ENCODE assay signal across 14 mouse cellular contexts in genomic region chr6:113027446-113027845, GRCm38 (mm10). TPM values are rescaled to one million over a fixed set of nuclear protein-coding genes. Genes with fewer than 3 reads are reported as not detected.
DNase-seq lines count a peak whose midpoint lies in the region; ATAC-seq lines count a peak whose summit lies in the region.
"Had no signal": no experiment of that assay in that cellular context is flagged by ENCODE, and none has a peak within 500 bp of the region (broad histone marks: within the 10 kb centered on the region; RNA-seq: fewer than 3 reads in every experiment).

No protein-coding gene starts in this region.

- H3K4me1 ChIP-seq in forebrain, embryonic 11.5 days (replicated peaks; ENCODE audit: control insufficient read depth, insufficient read depth, low read length) = peaks cover 14% of the 10 kb centered on the region; the same call in 1 of the 2 replicates
- peaks cover 21% of the 10 kb centered on the region for H3K4me1 ChIP-seq in forebrain, embryonic 13.5 days
- H3K4me1 ChIP-seq in midbrain, embryonic 10.5 days = peaks cover 58% of the 10 kb centered on the region
- peaks cover 16% of the 10 kb centered on the region for H3K4me1 ChIP-seq in midbrain, embryonic 14.5 days (ENCODE audit: control insufficient read depth, insufficient read depth, low read length)
- peaks cover 7% of the 10 kb centered on the region; the same call in 1 of the 2 replicates for H3K4me1 ChIP-seq in neural tube, embryonic 13.5 days (replicated peaks)

- H3K4me3 ChIP-seq in forebrain, embryonic 11.5 days (ENCODE audit: low read depth, low read length) = no peak overlapping the region
- no peak overlapping the region for H3K4me3 ChIP-seq in forebrain, embryonic 13.5 days
- H3K4me3 ChIP-seq in midbrain, embryonic 10.5 days = no peak overlapping the region
- no peak overlapping the region for H3K4me3 ChIP-seq in midbrain, embryonic 14.5 days (replicated peaks; ENCODE audit: low read depth, low read length)
- no peak overlapping the region for H3K4me3 ChIP-seq in neural tube, embryonic 13.5 days
- H3K4me3 ChIP-seq: gastrocnemius, adult 2 months had no signal

- peak; percentile 35 for ATAC-seq in forebrain, embryonic 11.5 days (replicated peaks; ENCODE audit: low FRiP score)
- no peak for ATAC-seq in forebrain, embryonic 13.5 days
- no peak for ATAC-seq in midbrain, embryonic 14.5 days (ENCODE audit: low FRiP score, low TSS enrichment)
- ATAC-seq in neural tube, embryonic 13.5 days (ENCODE audit: low read depth) = no peak
- ATAC-seq: forebrain, postnatal 0 days had no signal

- H3K4me2 ChIP-seq in forebrain, embryonic 11.5 days (ENCODE audit: low read depth, low read length, severe bottlenecking) = no peak overlapping the region
- no peak overlapping the region for H3K4me2 ChIP-seq in forebrain, embryonic 13.5 days
- H3K4me2 ChIP-seq in midbrain, embryonic 14.5 days (ENCODE audit: low read length) = no peak overlapping the region
- no peak overlapping the region for H3K4me2 ChIP-seq in neural tube, embryonic 13.5 days

- no peaks in the 10 kb centered on the region for H3K9me3 ChIP-seq in forebrain, embryonic 11.5 days (ENCODE audit: control insufficient read depth, low read length)
- no peaks in the 10 kb centered on the region for H3K9me3 ChIP-seq in forebrain, embryonic 13.5 days (replicated peaks)
- no peaks in the 10 kb centered on the region for H3K9me3 ChIP-seq in midbrain, embryonic 10.5 days (replicated peaks)
- no peaks in the 10 kb centered on the region for H3K9me3 ChIP-seq in midbrain, embryonic 14.5 days (ENCODE audit: control insufficient read depth, low read length)
- H3K9me3 ChIP-seq in neural tube, embryonic 13.5 days = no peaks in the 10 kb centered on the region

- no peak overlapping the region for H3K9ac ChIP-seq in forebrain, embryonic 11.5 days (ENCODE audit: low read length)
- no peak overlapping the region for H3K9ac ChIP-seq in forebrain, embryonic 13.5 days
- H3K9ac ChIP-seq in midbrain, embryonic 14.5 days (replicated peaks; ENCODE audit: low read length) = no peak overlapping the region
- no peak overlapping the region for H3K9ac ChIP-seq in neural tube, embryonic 13.5 days
- H3K9ac ChIP-seq: forebrain, postnatal 0 days had no signal

- no peak for DNase-seq in forebrain, embryonic 11.5 days (ENCODE audit: low spot score)
- DNase-seq in midbrain, embryonic 10.5 days (ENCODE audit: low spot score) = peak; percentile 64
- no peak for DNase-seq in midbrain, embryonic 14.5 days
- peak; percentile 58 for DNase-seq in embryo, embryonic 9.5 days (ENCODE audit: extremely low spot score)
- DNase-seq in cerebellum, adult 9-11 months = no peak
- no peak for DNase-seq in spleen, adult 12 weeks (ENCODE audit: low spot score)
- DNase-seq: cerebellum, postnatal 25 days; forebrain, postnatal 0 days; gastrocnemius, adult 2 months; layer of hippocampus, postnatal 36 days; liver; lung, adult 18-20 months had no signal

- 11% methylated on average over 2 of the region's 2 CpGs for WGBS in forebrain, embryonic 11.5 days
- 9% methylated on average over 2 of the region's 2 CpGs for WGBS in forebrain, embryonic 13.5 days
- 17% methylated on average over 2 of the region's 2 CpGs for WGBS in midbrain, embryonic 10.5 days
- 7% methylated on average over 2 of the region's 2 CpGs for WGBS in midbrain, embryonic 14.5 days
- WGBS in neural tube, embryonic 13.5 days = 9% methylated on average over 2 of the region's 2 CpGs

- no peaks in the 10 kb centered on the region for H3K36me3 ChIP-seq in forebrain, embryonic 11.5 days (ENCODE audit: control insufficient read depth, insufficient read depth, low read length)
- no peaks in the 10 kb centered on the region for H3K36me3 ChIP-seq in forebrain, embryonic 13.5 days (ENCODE audit: poor library complexity, severe bottlenecking)
- no peaks in the 10 kb centered on the region for H3K36me3 ChIP-seq in midbrain, embryonic 10.5 days
- no peaks in the 10 kb centered on the region for H3K36me3 ChIP-seq in midbrain, embryonic 14.5 days (ENCODE audit: control insufficient read depth, insufficient read depth, low read length)
- no peaks in the 10 kb centered on the region for H3K36me3 ChIP-seq in neural tube, embryonic 13.5 days

- H3K27me3 ChIP-seq in forebrain, embryonic 11.5 days (ENCODE audit: control insufficient read depth, insufficient read depth, low read length) = no peaks in the 10 kb centered on the region
- no peaks in the 10 kb centered on the region for H3K27me3 ChIP-seq in forebrain, embryonic 13.5 days
- H3K27me3 ChIP-seq in midbrain, embryonic 10.5 days (ENCODE audit: low read depth, poor library complexity, severe bottlenecking) = peaks cover 20% of the 10 kb centered on the region
- H3K27me3 ChIP-seq in midbrain, embryonic 14.5 days (ENCODE audit: control insufficient read depth, insufficient read depth, low read length) = no peaks in the 10 kb centered on the region
- H3K27me3 ChIP-seq in neural tube, embryonic 13.5 days = no peaks in the 10 kb centered on the region

- H3K27ac ChIP-seq in forebrain, embryonic 11.5 days (ENCODE audit: low read depth, low read length) = 0 out of 2 replicates have a peak overlapping the region, but pooled peaks have one; percentile 1
- H3K27ac ChIP-seq in forebrain, embryonic 13.5 days = no peak overlapping the region
- H3K27ac ChIP-seq in midbrain, embryonic 10.5 days (replicated peaks) = peak overlapping the region; percentile 86
- H3K27ac ChIP-seq in midbrain, embryonic 14.5 days (replicated peaks; ENCODE audit: low read depth, low read length) = no peak overlapping the region
- H3K27ac ChIP-seq in neural tube, embryonic 13.5 days (replicated peaks) = peak overlapping the region; percentile 33; the same call in 1 of the 2 replicates
- H3K27ac ChIP-seq: gastrocnemius, adult 2 months had no signal

RNA-seq across cellular contexts. Expression of gene Thumpd3, which starts 18.6 kb away (rescaled TPM):
- 54.8 and 58.6 TPM in 2 replicates for polyA plus RNA-seq in forebrain, embryonic 11.5 days (2014; fragmentation: Nextera tagmentation; extraction: Ambion mirVana)
- 62.9 and 63.2 TPM in 2 replicates for polyA plus RNA-seq in forebrain, embryonic 13.5 days (2015; fragmentation: Nextera tagmentation; extraction: Ambion mirVana)
- 73.2 and 74.9 TPM in 2 replicates for polyA plus RNA-seq in midbrain, embryonic 10.5 days (2016; fragmentation: Nextera tagmentation; extraction: Ambion mirVana)
- polyA plus RNA-seq in midbrain, embryonic 14.5 days (2014; fragmentation: Nextera tagmentation; extraction: Ambion mirVana) = 48.3 and 50.0 TPM in 2 replicates
- polyA plus RNA-seq in neural tube, embryonic 13.5 days (2015; fragmentation: Nextera tagmentation; extraction: Ambion mirVana) = 58.8 and 64.5 TPM in 2 replicates

RNA-seq across cellular contexts. Expression of gene Setd5, which starts 49.7 kb away (rescaled TPM):
- 88.6 and 92.3 TPM in 2 replicates for polyA plus RNA-seq in forebrain, embryonic 11.5 days (2014; fragmentation: Nextera tagmentation; extraction: Ambion mirVana)
- 56.9 and 63.3 TPM in 2 replicates for polyA plus RNA-seq in forebrain, embryonic 13.5 days (2015; fragmentation: Nextera tagmentation; extraction: Ambion mirVana)
- 74.3 and 79.0 TPM in 2 replicates for polyA plus RNA-seq in midbrain, embryonic 10.5 days (2016; fragmentation: Nextera tagmentation; extraction: Ambion mirVana)
- 57.0 and 57.9 TPM in 2 replicates for polyA plus RNA-seq in midbrain, embryonic 14.5 days (2014; fragmentation: Nextera tagmentation; extraction: Ambion mirVana)
- polyA plus RNA-seq in neural tube, embryonic 13.5 days (2015; fragmentation: Nextera tagmentation; extraction: Ambion mirVana) = 50.3 and 54.0 TPM in 2 replicates

Comparison
In these comparisons a context has a peak if more than half of its experiments do, and no peak if none do; other contexts are left out.
1. DNase-seq: peak in midbrain, embryonic 10.5 days (single experiment) and embryo, embryonic 9.5 days (single experiment); none in forebrain, embryonic 11.5 days (single experiment), midbrain, embryonic 14.5 days (single experiment), cerebellum, adult 9-11 months (single experiment) and spleen, adult 12 weeks (single experiment).
2. H3K27ac ChIP-seq: peak in forebrain, embryonic 11.5 days (single experiment), midbrain, embryonic 10.5 days (single experiment) and neural tube, embryonic 13.5 days (single experiment); none in forebrain, embryonic 13.5 days (single experiment) and midbrain, embryonic 14.5 days (single experiment).